Mouse (Mus musculus) MEL (cell line): ENCODE measurements at regions not wholly inside any gene's neighbourhood (a gene's known extent, or its start where the extent isn't known, plus 50 kb on each side); places are given as distances from the start of the nearest gene placed in this dataset.

Experiments
- DNase-seq: peaks from one replicate; pipeline ENCODE4 v3.0.0; 2011; ENCODE audit warnings: low read depth, low spot score
- H3K27ac ChIP-seq: 2 replicates; pipeline ENCODE4 v1.5.1; 2012; ENCODE audit warnings: low read depth, mild to moderate bottlenecking, control low read depth, low read length, moderate library complexity; ENCODE audit not compliant: control insufficient read depth
- H3K27me3 ChIP-seq, 2 experiments: fragments of 150-350 bp in 1 of 2; sonication (generic) in 1 of 2; 2 replicates each; pipeline ENCODE4 v1.6.1; 2012; ENCODE audit warnings: low read length in 2 of 2, mild to moderate bottlenecking in 2 of 2, improper control_type of control experiment in 1 of 2, moderate library complexity in 1 of 2; ENCODE audit not compliant: insufficient read depth in 2 of 2, control insufficient read depth in 1 of 2
- H3K36me3 ChIP-seq, 2 experiments: 2 replicates each; pipeline ENCODE4 v1.6.1; 2012 to 2014; ENCODE audit warnings: low read length in 2 of 2, improper control_type of control experiment in 1 of 2, inconsistent platforms in 1 of 2, mild to moderate bottlenecking in 1 of 2; ENCODE audit not compliant: insufficient read depth in 2 of 2, control insufficient read depth in 1 of 2
- H3K4me1 ChIP-seq, 2 experiments: fragments of 150-350 bp in 1 of 2; sonication (generic) in 1 of 2; 2 replicates each; pipeline ENCODE4 v1.6.1; 2012; ENCODE audit warnings: low read length in 2 of 2, improper control_type of control experiment in 1 of 2, mild to moderate bottlenecking in 1 of 2; ENCODE audit not compliant: insufficient read depth in 2 of 2, control insufficient read depth in 1 of 2
- H3K4me3 ChIP-seq, 2 experiments: fragments of 150-350 bp in 1 of 2; sonication (generic) in 1 of 2; 2 replicates each; pipeline ENCODE4 v1.5.1; 2012; ENCODE audit warnings: low read depth in 2 of 2, low read length in 2 of 2, mild to moderate bottlenecking in 2 of 2, moderate library complexity in 2 of 2, control low read depth in 1 of 2, improper control_type of control experiment in 1 of 2; ENCODE audit not compliant: control insufficient read depth in 1 of 2, insufficient read depth in 1 of 2
- H3K79me2 ChIP-seq: 2 replicates; pipeline ENCODE4 v1.6.1; 2012; ENCODE audit warnings: mild to moderate bottlenecking, low read length, moderate library complexity; ENCODE audit not compliant: control insufficient read depth, poor library complexity, insufficient read depth
- H3K9ac ChIP-seq: 2 replicates; pipeline ENCODE4 v1.6.1; 2012; ENCODE audit warnings: low read depth, mild to moderate bottlenecking, control low read depth, low read length, moderate library complexity; ENCODE audit not compliant: control insufficient read depth, poor library complexity, severe bottlenecking
- H3K9me3 ChIP-seq: fragments of 150-350 bp; sonication (generic); replicated peaks from 2 replicates; pipeline ENCODE4 v1.6.1; 2012; ENCODE audit warnings: mild to moderate bottlenecking, low read length, improper control_type of control experiment, moderate library complexity; ENCODE audit not compliant: insufficient read depth
- CHD2 ChIP-seq: IDR thresholded peaks from 2 replicates; pipeline ENCODE4 v1.6.1; 2011; ENCODE audit warnings: low read length, improper control_type of control experiment
- CTCF ChIP-seq, 3 experiments: IDR thresholded peaks in 2 of 3; conservative IDR thresholded peaks in 1 of 3; 2 replicates each; pipeline ENCODE4 v1.5.1; 2011 to 2012; ENCODE audit warnings: low read length in 3 of 3, low read depth in 2 of 3, mild to moderate bottlenecking in 2 of 3, improper control_type of control experiment in 1 of 3, inconsistent platforms in 1 of 3, mixed read lengths in 1 of 3, moderate library complexity in 1 of 3; ENCODE audit not compliant: control insufficient read depth in 1 of 3, insufficient read depth in 1 of 3, poor library complexity in 1 of 3, severe bottlenecking in 1 of 3
- ELF1 ChIP-seq: IDR thresholded peaks from 2 replicates; pipeline ENCODE4 v1.6.1; 2014; ENCODE audit warnings: low read depth, mild to moderate bottlenecking, inconsistent platforms, low read length, improper control_type of control experiment, moderate library complexity
- KAT2A ChIP-seq: conservative IDR thresholded peaks from 2 replicates; pipeline ENCODE4 v1.6.1; 2012; ENCODE audit warnings: low read depth, low read length, improper control_type of control experiment, inconsistent platforms
- MAX ChIP-seq: IDR thresholded peaks from 2 replicates; pipeline ENCODE4 v1.6.1; 2011; ENCODE audit warnings: low read length, improper control_type of control experiment
- MAZ ChIP-seq: IDR thresholded peaks from 2 replicates; pipeline ENCODE4 v1.6.1; 2012; ENCODE audit warnings: low read depth, mild to moderate bottlenecking, inconsistent platforms, low read length, improper control_type of control experiment
- MYB ChIP-seq: IDR thresholded peaks from 2 replicates; pipeline ENCODE4 v1.6.1; 2011; ENCODE audit warnings: mild to moderate bottlenecking, low read depth, low read length, improper control_type of control experiment
- MYC ChIP-seq: IDR thresholded peaks from 2 replicates; pipeline ENCODE4 v1.6.1; 2011; ENCODE audit warnings: low read depth, mild to moderate bottlenecking, low read length, improper control_type of control experiment, moderate library complexity
- NELFE ChIP-seq: IDR thresholded peaks from 2 replicates; pipeline ENCODE4 v1.6.1; 2011; ENCODE audit warnings: low read depth, low read length, improper control_type of control experiment
- POLR2A ChIP-seq, 2 experiments: IDR thresholded peaks; 2 replicates each; pipeline ENCODE4 v1.6.1; 2011 to 2012; ENCODE audit warnings: low read length in 2 of 2, mild to moderate bottlenecking in 2 of 2, control low read depth in 1 of 2, improper control_type of control experiment in 1 of 2, low read depth in 1 of 2, moderate library complexity in 1 of 2; ENCODE audit not compliant: control insufficient read depth in 1 of 2, insufficient read depth in 1 of 2, poor library complexity in 1 of 2
- POLR2AphosphoS5 ChIP-seq: IDR thresholded peaks from 2 replicates; pipeline ENCODE4 v1.6.1; 2012; ENCODE audit warnings: low read depth, borderline replicate concordance, mild to moderate bottlenecking, inconsistent platforms, low read length, moderate library complexity, mixed read lengths
- RAD21 ChIP-seq: IDR thresholded peaks from 2 replicates; pipeline ENCODE4 v1.6.1; 2011; ENCODE audit warnings: mild to moderate bottlenecking, low read depth, low read length, improper control_type of control experiment
- SIN3A ChIP-seq: IDR thresholded peaks from 2 replicates; pipeline ENCODE4 v1.6.1; 2012; ENCODE audit warnings: low read length, improper control_type of control experiment, inconsistent platforms
- SMC3 ChIP-seq: IDR thresholded peaks from 2 replicates; pipeline ENCODE4 v1.6.1; 2011; ENCODE audit warnings: low read depth, low read length, improper control_type of control experiment
- TBP ChIP-seq: IDR thresholded peaks from 2 replicates; pipeline ENCODE4 v1.8.0; 2011; ENCODE audit warnings: low read depth, low read length, improper control_type of control experiment
- TCF12 ChIP-seq: IDR thresholded peaks from 2 replicates; pipeline ENCODE4 v1.6.1; 2014; ENCODE audit warnings: low read depth, mild to moderate bottlenecking, inconsistent platforms, low read length, improper control_type of control experiment, moderate library complexity
- USF1 ChIP-seq: IDR thresholded peaks from 2 replicates; pipeline ENCODE4 v1.6.1; 2014; ENCODE audit warnings: low read depth, mild to moderate bottlenecking, inconsistent platforms, low read length, improper control_type of control experiment, moderate library complexity
- USF2 ChIP-seq, 2 experiments: IDR thresholded peaks; 2 replicates each; pipeline ENCODE4 v1.6.1; 2011 to 2012; ENCODE audit warnings: improper control_type of control experiment in 2 of 2, low read length in 2 of 2, borderline replicate concordance in 1 of 2, inconsistent platforms in 1 of 2, low read depth in 1 of 2, mild to moderate bottlenecking in 1 of 2; ENCODE audit not compliant: insufficient read depth in 1 of 2
- ZC3H11A ChIP-seq: IDR thresholded peaks from 2 replicates; pipeline ENCODE4 v1.6.1; 2012; ENCODE audit warnings: low read depth, mild to moderate bottlenecking, inconsistent platforms, low read length, improper control_type of control experiment

DNA sequence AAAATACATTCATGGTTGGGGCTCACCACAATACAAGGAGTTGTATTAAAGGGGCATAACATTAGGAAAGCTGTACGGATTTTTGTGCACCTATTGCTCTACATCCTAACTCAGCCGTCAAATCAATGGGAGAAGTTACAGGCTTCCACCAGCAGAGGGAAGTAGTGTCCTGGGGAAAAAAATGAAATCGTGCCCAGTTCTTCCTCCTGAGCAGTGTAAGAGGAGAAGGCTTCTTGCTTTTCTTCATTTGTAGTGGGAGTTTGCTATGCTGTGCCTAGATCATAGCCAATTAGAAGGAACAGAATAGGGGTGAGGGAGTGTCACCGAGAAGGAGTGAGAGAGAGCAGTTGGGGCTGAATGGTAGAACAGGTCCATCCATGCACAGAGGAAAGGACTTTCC, 108.7 kb upstream of the Dcbld2 start:
- H3K4me3 ChIP-seq, result no peak overlapping the region
- no peak overlapping the region for H3K27ac ChIP-seq
- DNase-seq, result peak; percentile 79
- no peaks in the 10 kb centered on the region for H3K36me3 ChIP-seq
- no peaks in the 10 kb centered on the region for H3K27me3 ChIP-seq
- H3K79me2 ChIP-seq, result no peaks in the 10 kb centered on the region
- no peaks in the 10 kb centered on the region for H3K4me1 ChIP-seq
- no peaks in the 10 kb centered on the region for H3K9me3 ChIP-seq
- no peak for TF ChIP-seq POLR2A (IDR thresholded peaks at IDR 0.05; ENCODE audit: control insufficient read depth in 1 of 2, insufficient read depth in 1 of 2, low read depth in 1 of 2, low read length in 2 of 2, poor library complexity in 1 of 2)
- TF ChIP-seq ZC3H11A, result peak; percentile 87
- TF ChIP-seq SMC3, result peak; percentile 97
- TF ChIP-seq RAD21, result peak; percentile 97
- TF ChIP-seq CTCF (IDR thresholded peaks at IDR 0.05 in 2 of 3, conservative IDR thresholded peaks at IDR 0.05 in 1 of 3; ENCODE audit: control insufficient read depth in 1 of 3, insufficient read depth in 1 of 3, low read depth in 2 of 3, low read length in 3 of 3, poor library complexity in 1 of 3, severe bottlenecking in 1 of 3), result peak; percentile 63 to 89 (median 83)
- TF ChIP-seq, all 39 proteins: peak for 4
- no peak overlapping the region for H3K9ac ChIP-seq

DNA sequence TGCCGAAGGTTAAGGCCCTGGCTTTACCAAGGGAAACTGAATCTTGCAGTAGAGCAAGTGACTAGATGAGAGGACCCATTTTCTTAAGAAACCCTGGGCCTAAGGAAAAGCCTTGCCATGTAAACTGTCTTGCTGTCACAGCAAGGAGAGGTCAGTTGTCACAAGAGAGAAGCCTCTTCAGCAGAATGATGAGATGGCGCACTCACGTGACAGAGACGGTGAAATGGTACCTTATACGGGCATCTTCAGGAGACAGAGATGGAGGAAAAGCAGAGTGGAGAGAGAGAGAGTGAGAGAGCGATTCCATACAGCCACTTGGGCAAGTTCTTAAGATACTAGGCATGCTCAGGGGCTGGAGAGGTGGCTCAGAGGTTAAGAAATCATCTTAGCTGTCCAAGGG, 108.1 kb upstream of the Dcbld2 start:
- no peak overlapping the region for H3K4me3 ChIP-seq
- no peaks in the 10 kb centered on the region for H3K27me3 ChIP-seq
- no peak for DNase-seq
- no peaks in the 10 kb centered on the region for H3K79me2 ChIP-seq
- TF ChIP-seq CHD2, result no peak
- TF ChIP-seq USF2 (IDR thresholded peaks at IDR 0.05; ENCODE audit: borderline replicate concordance in 1 of 2, insufficient read depth in 1 of 2, low read depth in 1 of 2, low read length in 2 of 2), result no peak
- TF ChIP-seq USF1, result no peak
- no peak for TF ChIP-seq RAD21
- no peak for TF ChIP-seq MYC
- no peak for TF ChIP-seq KAT2A
- TF ChIP-seq TBP, result no peak
- no peak for TF ChIP-seq MAZ
- no peak for TF ChIP-seq NELFE
- no peak for TF ChIP-seq SMC3
- no peak for TF ChIP-seq SIN3A
- TF ChIP-seq TCF12, result no peak
- no peak for TF ChIP-seq MAX
- no peak for TF ChIP-seq POLR2AphosphoS5
- TF ChIP-seq MYB, result no peak
- TF ChIP-seq ELF1, result no peak
- no peaks in the 10 kb centered on the region for H3K36me3 ChIP-seq
- H3K4me1 ChIP-seq, result no peaks in the 10 kb centered on the region
- H3K27ac ChIP-seq, result no peak overlapping the region
- H3K9ac ChIP-seq, result no peak overlapping the region
- H3K9me3 ChIP-seq, result no peaks in the 10 kb centered on the region
